Mouse (Mus musculus) stomach, postnatal 0 days (tissue): Measurements from ENCODE around the gene Soat1. TPM values are rescaled to one million over a fixed set of nuclear protein-coding genes. Genes with fewer than 3 reads are reported as not detected.
A peak's percentile ranks its signal among the peaks of the same experiment; 100 is the strongest.

Experiments used
- ATAC-seq: fragments of 200-750 bp; cut with Nextera tagmentation; 2 replicates; pipeline ENCODE4 v1.8.0; 2017; ENCODE audit not compliant: low FRiP score, low TSS enrichment
- DNase-seq: peaks from one replicate; pipeline ENCODE4 v3.0.0-alpha.2; 2016; ENCODE audit warnings: low spot score
- H3K27ac ChIP-seq: fragments of 300-500 bp; sonication (generic); replicated peaks from 2 replicates; pipeline ENCODE4 v1.5.1; 2014; ENCODE audit warnings: mild to moderate bottlenecking, control low read depth
- H3K27me3 ChIP-seq: fragments of 300-500 bp; sonication (generic); 2 replicates; pipeline ENCODE4 v1.6.1; 2014; ENCODE audit warnings: low read length; ENCODE audit not compliant: control insufficient read depth, insufficient read depth
- H3K36me3 ChIP-seq: fragments of 300-500 bp; sonication (generic); 2 replicates; pipeline ENCODE4 v1.6.1; 2014; ENCODE audit warnings: low read length, mixed read lengths; ENCODE audit not compliant: control insufficient read depth, insufficient read depth
- H3K4me1 ChIP-seq: fragments of 300-500 bp; sonication (generic); replicated peaks from 2 replicates; pipeline ENCODE4 v1.6.1; 2014; ENCODE audit warnings: antibody characterized with exemption; ENCODE audit not compliant: control insufficient read depth, insufficient read depth
- H3K4me2 ChIP-seq: fragments of 300-500 bp; sonication (generic); replicated peaks from 2 replicates; pipeline ENCODE4 v1.6.1; 2014; ENCODE audit warnings: low read depth, mild to moderate bottlenecking, control low read depth, moderate library complexity
- H3K4me3 ChIP-seq: fragments of 300-500 bp; sonication (generic); 2 replicates; pipeline ENCODE4 v1.5.1; 2014; ENCODE audit warnings: low read depth, low read length, control low read depth
- H3K9ac ChIP-seq: fragments of 300-500 bp; sonication (generic); 2 replicates; pipeline ENCODE4 v1.6.1; 2014; ENCODE audit warnings: mild to moderate bottlenecking, low read length, control low read depth, mixed read lengths
- H3K9me3 ChIP-seq: fragments of 300-500 bp; sonication (generic); 2 replicates; pipeline ENCODE4 v1.6.1; 2016; ENCODE audit warnings: low read length; ENCODE audit not compliant: control insufficient read depth
- CTCF ChIP-seq: IDR thresholded peaks from 2 replicates; pipeline ENCODE4 v1.5.1; 2016; ENCODE audit warnings: antibody characterized with exemption, low read depth, mild to moderate bottlenecking, moderate library complexity
- EP300 ChIP-seq: optimal IDR thresholded peaks from 2 replicates; pipeline ENCODE3; 2016; ENCODE audit warnings: antibody characterized with exemption
- WGBS: fragments of 180-500 bp; shearing (Covaris S2); extraction: QIAGEN DNeasy Blood & Tissue Kit; methylation state at CpG from one replicate; pipeline ENCODE4 v1.1.7; 2014; 5-methylcytosine and 5-hydroxymethylcytosine counted together
- polyA plus RNA-seq: library from polyadenylated mRNA; unstranded; fragments of >200 nt; fragmentation: Nextera tagmentation; extraction: Ambion mirVana; gene quantifications from 2 replicates; pipeline ENCODE4 v1.2.1, GENCODE M21; 2015

Gene Soat1
- polyA plus RNA-seq, 1 experiment from 2014 or later, result 17.6 TPM

DNA sequence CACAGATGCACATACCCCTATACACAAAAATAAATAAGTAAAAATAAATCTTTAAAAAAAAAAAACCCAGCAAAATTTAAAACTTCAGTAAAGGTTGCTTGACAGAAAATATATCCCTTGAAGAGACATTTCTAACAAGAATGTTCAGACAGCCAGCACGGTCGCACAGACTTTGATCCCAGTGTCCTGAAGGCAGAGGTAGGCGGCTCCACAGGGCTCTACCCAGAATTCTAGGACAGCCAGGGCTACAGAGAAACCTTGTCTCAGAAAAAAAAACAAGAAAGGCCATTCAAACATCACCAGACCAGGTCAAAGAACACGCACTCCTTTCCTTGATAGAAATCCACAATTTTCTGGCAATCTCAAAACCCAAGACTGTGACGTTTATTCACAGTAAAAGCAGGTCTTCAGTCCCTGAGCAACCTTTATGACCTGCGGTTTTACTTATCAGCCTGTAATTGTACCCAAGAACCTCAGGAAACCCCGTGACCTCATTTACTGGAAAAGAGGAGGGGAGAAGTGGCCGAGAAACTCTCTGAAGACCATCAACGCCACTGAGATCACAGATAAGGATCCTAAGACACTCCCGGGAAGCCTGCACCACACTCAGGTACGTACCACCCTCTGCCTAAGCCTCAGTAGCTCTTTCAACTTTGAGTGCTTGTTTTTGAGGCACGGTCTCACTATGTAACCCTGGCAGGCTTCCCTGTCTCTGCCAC, 11.7 kb downstream of the Soat1 start:
- Histone ChIP-seq H3K27ac (no peak overlapping the region), H3K4me1 (no peaks in the 10 kb centered on the region), H3K27me3 (no peaks in the 10 kb centered on the region), H3K4me2 (no peak overlapping the region), H3K9me3 (no peaks in the 10 kb centered on the region), H3K9ac (no peak overlapping the region), H3K4me3 (no peak overlapping the region), H3K36me3 (no peaks in the 10 kb centered on the region; the same call in 1 of the 2 replicates)
- 65% methylated on average over 12 of the region's 12 CpGs for WGBS
- TF ChIP-seq CTCF, result no peak
- TF ChIP-seq EP300, result no peak
- no peak for DNase-seq
- ATAC-seq, result no peak

DNA sequence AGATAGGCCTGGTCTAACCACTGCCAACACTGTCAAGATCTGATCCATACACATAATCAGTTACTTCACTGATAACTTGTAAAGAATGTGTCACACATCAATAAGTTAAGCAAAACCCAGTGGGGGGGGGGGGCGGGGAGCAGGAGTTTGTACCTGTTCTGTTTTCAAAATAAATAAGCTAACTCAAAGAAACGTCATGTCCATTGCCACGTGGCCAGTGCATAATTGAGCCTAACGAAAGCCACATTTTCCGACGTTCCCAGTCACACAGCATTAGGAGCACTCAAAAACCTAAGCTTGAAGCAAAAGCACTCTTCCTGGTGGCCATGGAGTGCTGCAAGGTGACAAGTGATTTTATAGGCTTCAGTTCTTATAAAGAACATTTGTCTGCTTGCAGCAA, 13.1 kb downstream of the Soat1 start:
- WGBS, result 86% methylated on average over 6 of the region's 6 CpGs
- ATAC-seq, result no peak
- H3K27ac ChIP-seq, result no peak overlapping the region
- H3K36me3 ChIP-seq, result no peaks in the 10 kb centered on the region; the same call in 1 of the 2 replicates
- H3K4me1 ChIP-seq, result no peaks in the 10 kb centered on the region
- TF ChIP-seq CTCF (no peak), EP300 (no peak)
- H3K9ac ChIP-seq, result no peak overlapping the region
- H3K9me3 ChIP-seq, result no peaks in the 10 kb centered on the region
- no peaks in the 10 kb centered on the region for H3K27me3 ChIP-seq
- H3K4me3 ChIP-seq, result no peak overlapping the region
- no peak for DNase-seq
- no peak overlapping the region for H3K4me2 ChIP-seq

DNA sequence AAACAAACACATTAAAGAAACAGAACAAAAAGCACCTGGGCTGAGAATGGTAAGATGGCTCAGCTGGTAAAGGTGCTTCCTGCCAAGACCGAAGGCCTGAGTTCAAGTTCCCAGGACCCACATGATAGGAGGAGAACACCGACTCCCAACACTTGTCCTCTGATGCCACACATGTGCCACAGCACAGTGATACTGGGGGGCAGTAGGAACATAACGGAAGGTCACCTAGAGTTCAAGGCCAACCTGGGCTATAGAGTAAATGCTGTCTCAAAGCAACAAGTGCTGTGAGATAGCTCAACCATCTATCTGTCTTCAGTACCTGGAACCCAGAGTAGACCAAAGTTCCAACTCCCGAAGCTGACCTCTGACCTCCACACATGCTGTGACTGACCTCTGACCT, 13.9 kb downstream of the Soat1 start:
- H3K9me3 ChIP-seq, result no peaks in the 10 kb centered on the region
- H3K27me3 ChIP-seq, result no peaks in the 10 kb centered on the region
- H3K27ac ChIP-seq, result no peak overlapping the region
- no peak for ATAC-seq
- no peak overlapping the region for H3K9ac ChIP-seq
- no peak for DNase-seq
- H3K4me2 ChIP-seq, result no peak overlapping the region
- no peak overlapping the region for H3K4me3 ChIP-seq
- TF ChIP-seq EP300 (no peak), CTCF (no peak)
- H3K4me1 ChIP-seq, result no peaks in the 10 kb centered on the region
- 90% methylated on average over 4 of the region's 4 CpGs for WGBS
- H3K36me3 ChIP-seq, result no peaks in the 10 kb centered on the region; the same call in 1 of the 2 replicates

DNA sequence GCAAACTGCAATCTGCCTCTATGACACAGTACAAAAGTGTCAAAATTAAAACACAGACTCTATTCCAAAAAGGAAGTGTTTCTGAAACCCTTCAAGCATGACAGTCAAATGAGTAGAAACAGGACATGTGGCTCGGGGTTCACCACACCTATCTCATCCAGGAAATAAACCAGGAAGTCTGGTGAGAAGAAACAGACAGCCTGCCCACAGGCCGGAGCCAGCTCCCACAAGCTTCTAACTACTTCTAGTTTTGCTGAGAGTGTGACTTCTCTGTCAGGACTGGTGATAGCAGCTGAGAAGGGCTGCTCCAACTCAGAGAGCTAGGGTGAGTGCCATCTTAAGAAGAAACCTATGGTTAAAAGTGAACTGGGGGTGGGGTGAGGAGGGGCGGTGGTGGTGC, 14.4 kb downstream of the Soat1 start:
- Histone ChIP-seq H3K9me3 (no peaks in the 10 kb centered on the region), H3K4me2 (no peak overlapping the region), H3K36me3 (no peaks in the 10 kb centered on the region; the same call in 1 of the 2 replicates), H3K4me1 (no peaks in the 10 kb centered on the region), H3K4me3 (no peak overlapping the region), H3K9ac (no peak overlapping the region), H3K27ac (no peak overlapping the region), H3K27me3 (no peaks in the 10 kb centered on the region)
- ATAC-seq, result no peak
- DNase-seq, result no peak
- TF ChIP-seq EP300 (no peak), CTCF (no peak)
- 69% methylated on average over 3 of the region's 3 CpGs for whole genome bisulfite sequencing

DNA sequence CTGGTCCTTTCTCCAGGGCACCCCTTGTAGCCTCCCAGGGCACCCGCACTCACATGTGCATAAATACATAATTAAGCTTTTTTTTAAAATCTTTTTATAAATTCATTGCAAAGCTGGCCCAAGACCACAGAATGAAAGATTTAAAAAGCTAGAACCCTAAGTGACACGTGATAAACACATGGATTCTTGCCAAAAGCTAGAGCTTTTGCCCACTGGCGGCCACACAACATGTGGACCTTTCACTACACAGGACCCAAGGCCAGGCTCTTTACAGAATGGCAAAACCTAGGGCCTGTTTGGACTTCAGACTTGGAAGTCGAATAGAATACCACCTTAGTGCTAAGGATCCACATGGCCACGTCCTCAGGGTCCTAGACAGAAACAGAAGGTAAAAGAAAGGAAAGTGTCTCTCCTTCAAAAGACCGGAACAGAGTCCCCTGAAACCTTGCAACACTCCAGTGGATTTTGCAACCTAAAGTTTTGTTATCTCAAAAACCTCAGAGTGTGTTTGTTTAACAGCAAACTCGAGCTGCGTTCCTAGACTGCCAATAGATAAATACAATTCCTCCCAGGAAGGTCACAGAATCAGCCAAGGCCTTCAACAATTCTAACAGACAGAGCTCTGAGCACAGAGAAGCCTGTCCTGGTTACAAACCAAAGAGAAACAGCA, 15.6 kb downstream of the Soat1 start:
- Histone ChIP-seq H3K27me3 (no peaks in the 10 kb centered on the region), H3K9ac (no peak overlapping the region), H3K4me2 (no peak overlapping the region), H3K4me3 (no peak overlapping the region), H3K36me3 (no peaks in the 10 kb centered on the region), H3K27ac (no peak overlapping the region), H3K9me3 (no peaks in the 10 kb centered on the region), H3K4me1 (no peaks in the 10 kb centered on the region)
- no peak for DNase-seq
- WGBS, result 55% methylated on average over 8 of the region's 8 CpGs
- ATAC-seq, result peak; percentile 39; the same call in 1 of the 2 replicates
- TF ChIP-seq EP300 (no peak), CTCF (no peak)
